Mouse (Mus musculus) hindlimb bud, embryonic 11.5 days (tissue): ENCODE measurements around the gene Il1b.

ENCODE experiments used
- DNase-seq: peaks from one replicate; pipeline ENCODE4 v3.0.0-alpha.2; 2012; ENCODE audit warnings: low read depth, low spot score; ENCODE audit errors: extremely low spot score

Gene Il1b

GRCm38 (mm10) chr2:129369615-129370014, 1.3 kb downstream of the Il1b start:
- DNase-seq, result no peak

- DNase-seq, result no peak
Observed at GRCm38 (mm10) chr2:129368795-129369194, 2.1 kb downstream of the Il1b start.

GRCm38 (mm10) chr2:129368106-129368505, 2.8 kb downstream of the Il1b start:
- DNase-seq, result no peak

GRCm38 (mm10) chr2:129367246-129367645, 3.7 kb downstream of the Il1b start:
- no peak for DNase-seq

- no peak for DNase-seq
Observed at GRCm38 (mm10) chr2:129360975-129361560, 9.9 kb downstream of the Il1b start.

- DNase-seq, result no peak
Observed at GRCm38 (mm10) chr2:129360197-129360596, 10.7 kb downstream of the Il1b start.

GRCm38 (mm10) chr2:129338138-129338621, 32.8 kb downstream of the Il1b start:
- no peak for DNase-seq

GRCm38 (mm10) chr2:129333471-129333870, 37.5 kb downstream of the Il1b start:
- no peak for DNase-seq

- no peak for DNase-seq
Observed at GRCm38 (mm10) chr2:129330540-129330939, 40.4 kb downstream of the Il1b start.

- DNase-seq, result no peak
Observed at GRCm38 (mm10) chr2:129330024-129330423, 40.9 kb downstream of the Il1b start.

- DNase-seq, result no peak
Observed at GRCm38 (mm10) chr2:129328238-129328637, 42.7 kb downstream of the Il1b start.

GRCm38 (mm10) chr2:129324216-129324615, 46.7 kb downstream of the Il1b start:
- no peak for DNase-seq

- DNase-seq, result no peak
Observed at GRCm38 (mm10) chr2:129322117-129322635, 48.8 kb downstream of the Il1b start.

- DNase-seq, result no peak
Observed at GRCm38 (mm10) chr2:129320033-129320605, 50.8 kb downstream of the Il1b start.

- no peak for DNase-seq
Observed at GRCm38 (mm10) chr2:129315831-129316230, 55.1 kb downstream of the Il1b start.

GRCm38 (mm10) chr2:129314880-129315279, 56.1 kb downstream of the Il1b start:
- DNase-seq, result no peak
